Mouse (Mus musculus): ENCODE results near the gene Ssu72. TPM values are rescaled to one million over a fixed set of nuclear protein-coding genes. Genes with fewer than 3 reads are reported as not detected.

Gene Ssu72
- polyA plus RNA-seq, 1 experiment: 81.9 TPM

GRCm38 (mm10) chr4:155703425-155703929, 1.1 kb upstream of the Ssu72 start:
- TF ChIP-seq POLR2A (IDR thresholded peaks at IDR 0.05; ENCODE audit: low read depth, low read length): no peak
- no peak for TF ChIP-seq CTCF (conservative IDR thresholded peaks at IDR 0.05; ENCODE audit: insufficient read depth, insufficient read length, low read depth, low read length)
- H3K27me3 ChIP-seq (replicated peaks; ENCODE audit: control insufficient read depth, insufficient read depth, low read length): no peaks in the 10 kb centered on the region
- DNase-seq: no peak
- H3K4me3 ChIP-seq (ENCODE audit: insufficient read depth, low read depth, low read length): no peak overlapping the region
- H3K4me1 ChIP-seq (ENCODE audit: control insufficient read depth, insufficient read depth, low read length): no peaks in the 10 kb centered on the region; the same call in 1 of the 2 replicates
- 98% methylated on average over 4 of the region's 4 CpGs for WGBS
- H3K36me3 ChIP-seq (ENCODE audit: control insufficient read depth, insufficient read depth, low read length): no peaks in the 10 kb centered on the region
- H3K27ac ChIP-seq (ENCODE audit: insufficient read depth, low read depth, low read length): no peak overlapping the region

- TF ChIP-seq CTCF (conservative IDR thresholded peaks at IDR 0.05; ENCODE audit: insufficient read depth, insufficient read length, low read depth, low read length) (no peak), POLR2A (IDR thresholded peaks at IDR 0.05; ENCODE audit: low read depth, low read length) (no peak)
These were observed 961 bp downstream of the Ssu72 start for GRCm38 (mm10) chr4:155705592-155705929.

GRCm38 (mm10) chr4:155708582-155708981, 4.0 kb downstream of the Ssu72 start:
- Histone ChIP-seq H3K27me3 (replicated peaks; ENCODE audit: control insufficient read depth, insufficient read depth, low read length) (no peaks in the 10 kb centered on the region), H3K27ac (ENCODE audit: insufficient read depth, low read depth, low read length) (no peak overlapping the region), H3K4me3 (ENCODE audit: insufficient read depth, low read depth, low read length) (no peak overlapping the region), H3K4me1 (ENCODE audit: control insufficient read depth, insufficient read depth, low read length) (peaks cover 6% of the 10 kb centered on the region; the same call in 1 of the 2 replicates), H3K36me3 (ENCODE audit: control insufficient read depth, insufficient read depth, low read length) (no peaks in the 10 kb centered on the region)
- 68% methylated on average over 2 of the region's 2 CpGs for WGBS
- no peak for DNase-seq
- no peak for TF ChIP-seq POLR2A (IDR thresholded peaks at IDR 0.05; ENCODE audit: low read depth, low read length)
- no peak for TF ChIP-seq CTCF (conservative IDR thresholded peaks at IDR 0.05; ENCODE audit: insufficient read depth, insufficient read length, low read depth, low read length)

More at GRCm38 (mm10) chr4:155705592-155705929, 961 bp downstream of the Ssu72 start:
- Histone ChIP-seq H3K4me3 (ENCODE audit: insufficient read depth, low read depth, low read length) (peak overlapping the region; percentile 89), H3K27me3 (replicated peaks; ENCODE audit: control insufficient read depth, insufficient read depth, low read length) (no peaks in the 10 kb centered on the region), H3K27ac (ENCODE audit: insufficient read depth, low read depth, low read length) (peak overlapping the region; percentile 96), H3K36me3 (ENCODE audit: control insufficient read depth, insufficient read depth, low read length) (no peaks in the 10 kb centered on the region), H3K4me1 (ENCODE audit: control insufficient read depth, insufficient read depth, low read length) (peaks cover 3% of the 10 kb centered on the region; the same call in 1 of the 2 replicates)
- under 1% methylated on average over 19 of the region's 19 CpGs for WGBS
- DNase-seq: no peak

- Histone ChIP-seq H3K27ac (ENCODE audit: insufficient read depth, low read depth, low read length) (no peak overlapping the region), H3K4me3 (ENCODE audit: insufficient read depth, low read depth, low read length) (no peak overlapping the region), H3K27me3 (replicated peaks; ENCODE audit: control insufficient read depth, insufficient read depth, low read length) (no peaks in the 10 kb centered on the region), H3K36me3 (ENCODE audit: control insufficient read depth, insufficient read depth, low read length) (no peaks in the 10 kb centered on the region), H3K4me1 (ENCODE audit: control insufficient read depth, insufficient read depth, low read length) (peaks cover 6% of the 10 kb centered on the region; the same call in 1 of the 2 replicates)
- no peak for DNase-seq
- TF ChIP-seq POLR2A (IDR thresholded peaks at IDR 0.05; ENCODE audit: low read depth, low read length) (no peak), CTCF (conservative IDR thresholded peaks at IDR 0.05; ENCODE audit: insufficient read depth, insufficient read length, low read depth, low read length) (no peak)
These were observed 4.4 kb downstream of the Ssu72 start for GRCm38 (mm10) chr4:155708988-155709387.

- H3K4me3 ChIP-seq (ENCODE audit: insufficient read depth, low read depth, low read length): no peak overlapping the region
- WGBS: 24% methylated on average over 6 of the region's 6 CpGs
- H3K4me1 ChIP-seq (ENCODE audit: control insufficient read depth, insufficient read depth, low read length): peaks cover 6% of the 10 kb centered on the region; the same call in 1 of the 2 replicates
- no peak for TF ChIP-seq POLR2A (IDR thresholded peaks at IDR 0.05; ENCODE audit: low read depth, low read length)
- no peak for TF ChIP-seq CTCF (conservative IDR thresholded peaks at IDR 0.05; ENCODE audit: insufficient read depth, insufficient read length, low read depth, low read length)
- H3K36me3 ChIP-seq (ENCODE audit: control insufficient read depth, insufficient read depth, low read length): no peaks in the 10 kb centered on the region; the same call in 1 of the 2 replicates
- peak overlapping the region; percentile 42; the same call in 1 of the 2 replicates for H3K27ac ChIP-seq (ENCODE audit: insufficient read depth, low read depth, low read length)
- no peaks in the 10 kb centered on the region for H3K27me3 ChIP-seq (replicated peaks; ENCODE audit: control insufficient read depth, insufficient read depth, low read length)
- DNase-seq: peak; percentile 21
These were observed 6.1 kb downstream of the Ssu72 start for GRCm38 (mm10) chr4:155710521-155711252.

- H3K4me3 ChIP-seq (ENCODE audit: insufficient read depth, low read depth, low read length): no peak overlapping the region
- H3K4me1 ChIP-seq (ENCODE audit: control insufficient read depth, insufficient read depth, low read length): no peaks in the 10 kb centered on the region
- no peak overlapping the region for H3K27ac ChIP-seq (ENCODE audit: insufficient read depth, low read depth, low read length)
- no peaks in the 10 kb centered on the region for H3K27me3 ChIP-seq (replicated peaks; ENCODE audit: control insufficient read depth, insufficient read depth, low read length)
- WGBS: 47% methylated on average over 4 of the region's 4 CpGs
- H3K36me3 ChIP-seq (ENCODE audit: control insufficient read depth, insufficient read depth, low read length): no peaks in the 10 kb centered on the region
- DNase-seq: peak; percentile 50
- TF ChIP-seq CTCF (conservative IDR thresholded peaks at IDR 0.05; ENCODE audit: insufficient read depth, insufficient read length, low read depth, low read length): peak; percentile 28; the same call in 1 of the 2 replicates
- TF ChIP-seq POLR2A (IDR thresholded peaks at IDR 0.05; ENCODE audit: low read depth, low read length): no peak
These were observed 17.1 kb downstream of the Ssu72 start for GRCm38 (mm10) chr4:155721668-155722083.

- no peaks in the 10 kb centered on the region for H3K4me1 ChIP-seq (ENCODE audit: control insufficient read depth, insufficient read depth, low read length)
- DNase-seq: no peak
- no peak overlapping the region for H3K4me3 ChIP-seq (ENCODE audit: insufficient read depth, low read depth, low read length)
- H3K36me3 ChIP-seq (ENCODE audit: control insufficient read depth, insufficient read depth, low read length): no peaks in the 10 kb centered on the region
- no peaks in the 10 kb centered on the region for H3K27me3 ChIP-seq (replicated peaks; ENCODE audit: control insufficient read depth, insufficient read depth, low read length)
- WGBS: 96% methylated on average over 2 of the region's 2 CpGs
- no peak for TF ChIP-seq POLR2A (IDR thresholded peaks at IDR 0.05; ENCODE audit: low read depth, low read length)
- no peak overlapping the region for H3K27ac ChIP-seq (ENCODE audit: insufficient read depth, low read depth, low read length)
These were observed 23.4 kb downstream of the Ssu72 start for GRCm38 (mm10) chr4:155727993-155728392.
